Mouse (Mus musculus) layer of hippocampus, adult 2 months (tissue): Measurements from ENCODE around the gene Chd2. TPM values are rescaled to one million over a fixed set of nuclear protein-coding genes. Genes with fewer than 3 reads are reported as not detected.
A peak's percentile ranks its signal among the peaks of the same experiment; 100 is the strongest.

Experiments
- DNase-seq, 2 experiments: peaks; one replicate each; pipeline ENCODE4 v3.0.0; 2022; ENCODE audit warnings: low spot score in 2 of 2
- H3K27ac ChIP-seq: fragments of 200-600 bp; 2 replicates; pipeline ENCODE4 v1.8.1; 2022
- H3K4me3 ChIP-seq: fragments of 200-600 bp; 2 replicates; pipeline ENCODE4 v1.8.1; 2022; ENCODE audit warnings: mild to moderate bottlenecking
- CTCF ChIP-seq: fragments of 200-600 bp; conservative IDR thresholded peaks from 2 replicates; pipeline ENCODE4 v1.8.1; 2022; ENCODE audit warnings: antibody characterized with exemption, mild to moderate bottlenecking, moderate library complexity
- total RNA-seq, 2 experiments: library from RNA; stranded (reverse); gene quantifications; 2 replicates each; pipeline ENCODE4 v1.2.3; 2021

The Chd2 gene
- total RNA-seq, 2 experiments from 2014 or later: 57.1 to 58.3 TPM

DNA sequence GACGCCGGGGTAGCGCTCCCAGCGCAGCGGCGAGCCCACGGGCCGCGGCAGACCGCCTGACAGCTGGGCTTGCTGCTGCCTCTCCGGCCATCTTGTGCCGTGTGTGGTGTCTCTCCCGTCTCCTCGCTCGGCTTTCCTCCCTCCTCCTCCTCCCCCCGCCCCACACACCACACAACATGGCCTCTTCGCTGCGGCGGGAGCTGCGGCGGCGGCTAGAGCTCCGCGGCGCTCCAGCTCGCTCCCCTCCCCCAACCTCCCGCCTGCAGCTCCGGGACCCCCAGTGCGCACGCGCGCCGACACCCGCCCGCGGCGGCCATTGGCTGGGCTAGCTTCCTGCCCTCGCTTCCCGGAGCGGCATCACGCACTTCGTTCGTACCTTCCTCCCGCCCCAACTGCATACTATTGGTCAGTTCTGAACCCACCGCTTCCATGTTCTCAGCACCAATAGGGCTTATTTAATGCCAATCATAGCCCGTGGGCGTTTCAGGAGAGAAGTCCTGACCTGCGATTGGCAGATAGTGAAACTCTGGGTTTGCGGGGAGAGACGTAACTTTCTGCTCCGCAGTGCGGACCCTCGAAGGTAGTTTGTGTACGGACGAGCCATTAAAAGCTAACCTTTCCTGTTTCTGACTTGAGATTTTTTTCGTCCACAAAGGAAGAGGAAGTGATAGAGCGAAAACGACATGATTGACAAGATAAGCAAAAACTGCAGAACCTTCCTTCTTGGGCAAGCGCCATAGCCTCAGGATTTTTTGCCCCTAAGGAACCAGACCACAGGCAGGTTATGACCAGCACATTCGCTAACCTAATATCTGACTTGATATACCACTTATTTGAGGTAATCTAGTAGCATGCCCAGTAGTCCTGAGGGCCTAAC is 16.9 kb upstream of the Chd2 start:
- peak overlapping the region; percentile 100 for H3K27ac ChIP-seq
- TF ChIP-seq CTCF: no peak
- DNase-seq: peak; percentile 99 to 100
- H3K4me3 ChIP-seq: peak overlapping the region; percentile 93

DNA sequence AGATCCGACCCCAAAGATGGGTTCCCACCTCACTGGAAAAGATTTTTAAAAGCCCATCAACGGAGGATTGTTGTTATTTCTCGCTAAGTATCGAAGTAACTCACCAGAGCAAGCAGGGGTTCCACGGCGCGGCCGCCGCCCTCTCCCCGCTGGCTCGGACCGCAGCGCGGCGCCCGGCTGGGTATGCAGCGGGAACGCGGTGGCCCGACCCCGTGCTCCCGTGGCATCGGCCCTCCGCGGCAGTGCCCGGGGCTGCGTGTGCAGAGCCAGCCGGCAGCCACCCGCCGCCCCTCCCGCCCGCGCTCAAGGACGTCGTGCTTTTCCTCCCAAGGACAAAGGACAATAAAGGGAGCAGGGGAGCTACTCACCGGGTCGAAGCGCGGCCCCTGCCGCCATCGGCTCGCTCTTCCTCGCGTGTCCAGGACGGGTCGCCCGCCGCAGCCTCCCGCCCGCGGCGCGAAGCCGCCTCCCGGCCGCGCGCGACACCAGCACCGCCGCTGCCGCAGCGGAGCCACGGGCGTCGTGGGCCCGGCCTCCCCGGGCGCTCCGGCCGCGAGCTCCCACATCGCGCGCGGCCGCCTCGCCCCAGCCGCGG is 16.1 kb upstream of the Chd2 start:
- DNase-seq: peak in 1 of 2 experiments; percentile 47
- H3K4me3 ChIP-seq: peak overlapping the region; percentile 93
- TF ChIP-seq CTCF: no peak
- H3K27ac ChIP-seq: peak overlapping the region; percentile 100

- Histone ChIP-seq H3K4me3 (peak overlapping the region; percentile 93), H3K27ac (peak overlapping the region; percentile 100)
- DNase-seq: no peak
- no peak for TF ChIP-seq CTCF
These were observed 15.3 kb upstream of the Chd2 start for GRCm38 (mm10) chr7:73556688-73557667.

DNA sequence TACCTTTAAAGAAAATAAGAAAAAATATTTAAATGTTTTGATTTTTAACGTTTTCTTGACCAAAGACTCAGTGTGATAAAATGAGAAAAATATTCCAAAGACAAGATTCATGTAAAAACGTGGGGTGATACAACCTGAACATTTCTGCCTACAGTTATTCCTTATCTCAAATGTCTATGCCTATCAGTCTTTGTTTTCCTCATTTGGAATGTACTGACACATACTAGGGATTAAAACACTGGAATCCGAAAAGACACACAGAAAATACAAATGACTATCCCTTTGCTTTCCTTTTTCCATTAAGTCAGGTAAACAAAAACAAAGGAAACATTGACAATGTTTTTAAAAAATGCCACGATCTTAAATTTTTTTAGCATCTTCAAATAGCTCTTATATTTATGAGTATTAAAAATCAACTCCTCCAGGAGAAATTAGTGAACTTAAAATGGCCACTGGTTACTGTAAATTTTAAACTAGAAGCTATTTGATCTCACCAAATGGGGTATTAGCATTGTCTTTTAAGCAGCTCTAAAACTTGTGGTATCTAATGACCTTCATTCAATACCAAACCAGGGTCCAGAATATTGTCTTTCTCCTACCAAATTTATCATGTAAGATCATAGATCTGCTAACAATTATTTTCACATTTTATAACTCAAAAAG is 14.4 kb upstream of the Chd2 start:
- DNase-seq: no peak
- peak overlapping the region; percentile 93 for H3K4me3 ChIP-seq
- peak overlapping the region; percentile 100 for H3K27ac ChIP-seq
- no peak for TF ChIP-seq CTCF

DNA sequence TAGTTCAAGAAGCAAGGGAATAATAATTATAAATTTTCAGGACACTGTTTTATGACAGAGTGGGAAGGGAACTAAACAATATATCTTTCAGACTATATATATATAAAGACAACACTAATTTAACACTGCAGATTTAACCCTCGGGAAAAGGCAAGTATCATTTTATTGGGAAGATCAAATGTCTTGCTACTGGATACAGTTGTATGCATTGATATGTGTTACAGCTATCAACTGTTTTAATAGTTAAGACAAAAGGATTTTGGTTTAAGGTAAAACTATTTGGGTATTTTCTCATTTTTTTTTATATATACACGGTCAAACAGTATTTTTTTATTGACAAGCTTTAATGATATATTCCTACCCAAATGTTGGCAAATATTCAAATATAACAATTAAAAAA is 13.2 kb upstream of the Chd2 start:
- TF ChIP-seq CTCF: no peak
- peak overlapping the region; percentile 93 for H3K4me3 ChIP-seq
- no peak overlapping the region for H3K27ac ChIP-seq
- no peak for DNase-seq

GRCm38 (mm10) chr7:73553160-73553559 is 11.5 kb upstream of the Chd2 start:
- Histone ChIP-seq H3K27ac (peak overlapping the region; percentile 52; the same call in 1 of the 2 replicates), H3K4me3 (peak overlapping the region; percentile 93)
- TF ChIP-seq CTCF: no peak
- no peak for DNase-seq

DNA sequence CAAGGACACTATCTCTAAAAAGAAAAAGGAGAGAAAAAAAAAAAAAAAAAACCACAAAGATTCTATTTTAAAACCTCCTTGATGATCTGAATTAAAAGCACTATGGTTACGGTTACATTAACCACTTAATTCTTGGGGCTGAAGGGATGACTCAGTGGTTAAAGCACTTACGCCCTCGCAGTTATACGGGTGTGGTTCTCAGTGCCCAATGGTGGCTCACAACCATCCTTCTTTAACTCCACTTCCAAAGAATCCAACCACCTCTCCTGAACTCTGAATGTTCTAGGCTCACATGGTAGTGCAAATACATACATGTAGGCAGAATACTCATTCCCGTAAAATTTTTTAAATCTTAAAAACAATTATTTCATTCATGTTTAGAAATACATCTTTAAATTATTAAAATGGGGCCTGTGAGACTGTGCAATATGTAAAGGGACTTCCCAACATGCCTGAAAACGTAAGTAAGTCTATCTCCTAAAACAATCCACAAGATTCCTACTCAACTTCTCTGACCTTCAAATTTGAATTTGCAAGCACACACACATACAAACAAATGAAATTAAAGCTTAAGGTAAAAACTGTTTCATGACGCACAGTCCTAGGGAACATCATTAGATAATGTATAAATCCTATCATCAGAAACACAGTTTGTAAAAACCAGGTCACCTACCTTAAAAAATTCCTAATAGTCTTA is 10.6 kb upstream of the Chd2 start:
- no peak for TF ChIP-seq CTCF
- Histone ChIP-seq H3K27ac (peak overlapping the region; percentile 52; the same call in 1 of the 2 replicates), H3K4me3 (peak overlapping the region; percentile 93)
- no peak for DNase-seq

GRCm38 (mm10) chr7:73551370-73551769 is 9.7 kb upstream of the Chd2 start:
- no peak for DNase-seq
- no peak overlapping the region; the same call in 1 of the 2 replicates for H3K4me3 ChIP-seq
- H3K27ac ChIP-seq: no peak overlapping the region
- no peak for TF ChIP-seq CTCF

DNA sequence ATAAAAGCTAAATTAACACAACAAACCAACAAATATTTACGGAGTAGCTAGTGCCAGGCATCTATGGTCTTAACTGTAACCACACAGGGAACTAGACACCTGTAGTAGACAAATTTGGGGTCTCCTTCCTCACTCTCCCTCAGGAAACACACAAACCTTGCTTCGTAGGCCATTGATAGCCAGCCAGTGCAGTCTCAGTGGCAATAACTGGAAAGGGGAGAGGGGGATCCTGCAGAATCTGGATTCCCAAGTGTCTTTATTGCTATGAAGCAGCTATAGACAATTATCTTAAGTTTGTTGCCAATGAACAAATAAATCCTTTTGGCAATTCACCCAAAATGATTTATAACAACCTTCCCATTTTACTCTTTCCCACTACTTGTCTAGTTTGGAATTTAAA is 6.4 kb upstream of the Chd2 start:
- no peak for TF ChIP-seq CTCF
- DNase-seq: no peak
- no peak overlapping the region for H3K4me3 ChIP-seq
- 0 out of 2 replicates have a peak overlapping the region, but pooled peaks have one; percentile 16 for H3K27ac ChIP-seq

GRCm38 (mm10) chr7:73546561-73547510 is 5.2 kb upstream of the Chd2 start:
- H3K4me3 ChIP-seq: no peak overlapping the region; the same call in 1 of the 2 replicates

More at GRCm38 (mm10) chr7:73546561-73547510, 5.2 kb upstream of the Chd2 start:
- TF ChIP-seq CTCF: no peak
- peak overlapping the region; percentile 28; the same call in 1 of the 2 replicates for H3K27ac ChIP-seq
- no peak for DNase-seq
